Mouse (Mus musculus) mouse embryonic stem cell (cell line): ENCODE data around the gene Krt28.

Experiments
- in situ Hi-C, 2 experiments: fragments of 300-500 bp; cut with MboI; formaldehyde crosslinking; loops; 1 replicate in 1 of 2; 3 replicates in 1 of 2; pipeline ENCODE4 v1.14.3; 2019 to 2020; ENCODE audit warnings: low sequenced_read_pairs in 2 of 2, low pct_unique_long_range_greater_than_20kb in 1 of 2, mixed read lengths in 1 of 2; ENCODE audit not compliant: unreplicated experiment in 1 of 2

Gene Krt28

DNA sequence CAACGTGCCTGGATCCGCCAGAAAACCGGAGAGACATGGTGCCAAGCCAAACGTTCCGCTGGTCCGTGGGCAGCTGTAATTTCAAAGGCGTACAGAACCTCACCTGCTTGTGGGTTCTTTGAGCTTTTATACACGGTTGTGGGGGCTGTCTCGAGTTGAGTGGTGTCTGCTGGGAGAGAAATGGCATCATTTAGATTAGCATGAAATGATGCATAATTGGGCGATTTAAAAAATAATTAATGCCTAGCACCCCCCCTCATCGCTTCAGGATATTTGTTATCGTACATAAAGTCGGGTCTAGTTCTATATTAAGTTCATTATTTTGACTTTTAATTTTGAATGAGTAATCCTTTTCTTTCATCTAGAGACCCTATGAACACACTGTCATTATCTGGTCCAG, at the start of gene Krt28:
Gene Krt28 (minus strand): TSS at position 101 of the 400 bp plus-strand sequence.
- in situ Hi-C loops: loop anchor here in 1 of 2 experiments (10.0 kb wide), 1 partner anchor 90 kb away; no protein-coding TSS in a partner anchor

DNA sequence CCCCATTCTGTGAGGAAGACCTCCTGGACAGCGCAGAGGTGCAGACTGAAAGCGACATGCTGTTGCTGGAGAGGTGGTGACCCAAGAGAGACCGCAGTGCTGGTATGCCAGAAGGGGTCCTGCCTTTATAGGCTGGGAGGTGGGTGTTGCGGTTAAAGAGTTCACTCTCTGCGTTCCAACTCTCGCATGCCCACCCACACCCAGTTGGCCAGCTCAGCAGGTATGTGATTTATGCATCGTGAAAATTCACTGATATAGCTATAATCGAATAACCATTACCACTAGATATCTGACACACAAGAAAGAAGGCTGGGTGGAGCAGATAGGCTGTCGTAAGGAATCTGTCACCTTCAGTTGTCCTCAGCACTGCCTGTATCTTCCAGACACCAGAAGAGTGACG, 47.5 kb upstream of the Krt28 start, which contains the start of gene Krt12:
Gene Krt12 (minus strand): TSS at position 101 of the 400 bp plus-strand sequence.
- in situ Hi-C loops: no loop called here

DNA sequence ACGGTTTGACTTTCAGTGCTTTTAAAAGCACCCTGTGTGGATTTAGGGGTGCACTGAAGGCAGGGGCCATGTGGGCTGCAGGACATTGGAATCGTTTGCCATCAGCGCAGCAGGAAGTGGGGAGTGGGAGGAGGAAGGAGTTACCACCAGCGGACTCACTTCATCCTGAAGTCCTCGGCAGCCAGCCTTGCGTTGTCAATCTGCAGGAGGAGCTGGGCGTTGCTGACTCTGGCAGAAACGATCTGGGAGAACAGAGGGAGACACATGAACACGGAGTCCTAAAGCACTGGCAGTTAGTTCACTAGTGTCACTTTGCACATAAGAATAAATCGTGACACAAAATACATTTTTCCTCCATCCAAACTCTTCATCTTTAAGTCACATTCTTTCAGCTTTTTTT, 45.9 kb upstream of the Krt28 start:
- in situ Hi-C loops: no loop called here

DNA sequence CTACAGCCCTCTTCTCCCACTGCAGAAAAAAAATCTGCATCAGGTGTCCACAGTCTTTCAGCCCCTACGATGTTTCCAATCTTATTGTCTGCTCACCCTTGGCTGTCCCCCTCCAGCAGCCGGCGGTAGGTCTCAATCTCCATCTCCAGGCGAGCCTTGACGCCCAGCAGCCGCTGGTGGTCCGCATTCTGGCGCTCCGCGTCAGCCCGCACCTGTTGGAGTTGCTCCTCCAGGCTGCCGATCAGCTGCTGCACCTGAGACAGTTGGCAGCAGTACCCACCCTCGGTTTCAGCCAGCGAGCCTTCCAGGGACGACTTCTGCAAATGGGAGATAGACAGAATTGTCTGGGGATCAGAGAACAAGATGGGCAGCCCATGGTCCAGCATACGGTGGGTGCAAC, 43.1 kb upstream of the Krt28 start:
- in situ Hi-C loops: no loop called here

DNA sequence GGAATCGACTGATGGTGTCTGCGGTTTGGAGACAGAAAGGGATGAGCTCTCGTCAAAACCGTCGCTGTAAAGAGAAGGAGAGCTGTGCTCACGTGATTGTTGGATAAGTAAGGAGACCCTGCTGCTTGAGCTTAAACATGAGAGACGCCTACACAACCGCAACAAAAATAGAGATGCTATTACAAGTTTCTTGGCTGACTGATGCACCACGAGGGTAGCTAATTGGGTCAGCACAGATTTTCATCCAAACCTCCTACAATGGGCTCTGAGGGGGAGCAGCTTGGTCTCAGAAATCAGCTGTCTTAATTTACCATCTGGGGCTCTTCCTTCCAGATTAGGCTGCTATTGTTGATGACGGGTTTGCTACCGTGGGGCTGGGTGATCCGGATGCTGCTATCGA, 42.2 kb upstream of the Krt28 start:
- in situ Hi-C loops: no loop called here

DNA sequence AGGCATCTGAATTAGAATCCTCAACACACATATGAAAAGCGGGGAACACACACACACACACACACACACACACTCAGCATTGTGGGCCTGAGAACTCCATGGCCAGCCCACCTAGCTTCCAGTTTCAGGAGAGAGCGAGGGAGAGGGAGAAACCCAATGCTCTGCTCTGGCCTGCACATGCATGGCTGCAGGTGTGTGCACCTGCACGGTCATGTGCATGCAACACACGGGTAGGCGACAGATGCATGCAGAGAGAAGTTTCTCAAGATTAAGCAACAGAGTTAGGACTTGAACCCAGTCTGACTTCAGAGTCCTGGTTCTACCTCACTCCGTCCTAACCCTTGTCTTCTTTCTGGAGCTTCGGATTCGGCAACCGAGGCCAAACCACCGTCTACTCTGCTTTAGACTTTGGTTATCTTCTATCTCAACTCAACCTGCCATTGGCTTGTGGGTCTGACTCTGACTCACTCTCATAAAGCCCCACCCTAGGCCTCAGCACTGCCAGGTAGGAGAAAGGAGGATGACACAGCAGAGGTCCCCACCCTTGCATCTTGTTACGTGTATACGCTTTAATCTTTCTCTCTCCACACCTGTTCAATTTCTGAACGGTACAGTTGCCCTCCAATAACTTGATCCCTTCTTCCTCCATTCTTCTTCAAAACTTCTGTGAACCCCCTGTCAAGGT, 39.9 kb upstream of the Krt28 start:
- in situ Hi-C loops: no loop called here

DNA sequence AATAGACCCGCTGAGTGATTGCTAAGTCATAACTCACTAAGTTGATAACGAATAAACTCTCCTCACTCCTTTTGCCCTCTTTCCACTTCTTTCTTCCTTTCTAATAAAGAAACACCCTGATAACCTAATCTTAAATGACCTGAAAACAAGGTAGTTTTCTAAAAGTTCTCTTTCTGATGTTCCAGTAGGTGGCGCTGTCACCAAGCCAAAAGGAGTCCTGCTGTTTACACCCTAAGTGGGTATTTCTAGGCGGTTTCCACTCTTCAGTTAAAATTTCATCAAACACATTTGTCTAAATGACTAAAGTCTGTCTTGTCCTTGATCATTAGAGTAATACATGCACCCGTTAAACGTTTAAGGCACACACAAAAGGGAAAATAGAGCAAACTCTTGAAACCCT, 38.5 kb upstream of the Krt28 start:
- in situ Hi-C loops: no loop called here

DNA sequence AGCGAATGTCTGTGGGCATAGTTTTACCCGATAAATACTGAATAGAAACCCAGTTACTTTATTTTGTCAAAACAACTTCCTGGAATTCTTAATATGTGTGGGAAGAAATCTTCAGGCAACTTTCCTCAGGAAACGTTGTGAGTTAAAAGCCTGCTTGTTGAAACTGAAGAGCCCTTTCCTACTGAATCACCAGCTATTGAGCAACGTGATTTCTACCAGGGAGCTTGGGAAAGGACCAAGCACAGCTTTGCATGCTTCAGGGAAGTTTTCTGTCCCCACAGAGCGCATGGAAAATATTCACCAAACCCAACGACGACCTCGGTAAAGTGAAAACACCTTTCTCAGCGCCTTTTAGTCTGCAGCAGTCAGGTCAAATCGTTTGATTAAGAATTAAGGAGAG, 31.5 kb upstream of the Krt28 start:
- in situ Hi-C loops: no loop called here

DNA sequence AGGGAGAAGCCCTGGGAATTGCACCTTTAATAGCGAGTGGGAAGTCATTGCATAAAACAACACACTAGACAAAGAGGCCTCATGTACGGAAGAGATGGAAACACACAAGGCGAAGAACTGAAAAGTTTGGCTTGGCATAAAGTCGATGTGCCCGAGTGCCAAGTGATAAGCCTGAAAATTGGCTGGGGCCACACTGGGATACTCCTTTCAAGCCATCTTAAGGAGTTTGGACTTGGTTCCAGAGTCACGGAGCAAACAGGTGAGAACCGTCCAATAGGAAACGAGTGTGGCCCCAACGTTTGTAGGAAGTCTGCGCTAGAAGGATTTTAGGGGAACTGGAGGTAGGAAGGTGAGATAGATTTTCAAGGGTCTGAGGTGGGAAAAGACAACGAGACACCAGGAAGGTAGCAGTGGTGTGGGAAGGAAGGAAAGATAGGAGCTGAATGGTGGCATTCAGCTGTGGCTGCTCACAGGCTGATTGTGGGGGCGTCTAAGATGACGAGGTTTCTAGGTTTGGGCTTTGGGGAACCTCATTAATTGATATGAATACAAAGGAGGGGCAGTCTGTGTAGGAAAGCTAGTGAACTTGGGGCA, 25.4 kb upstream of the Krt28 start:
- in situ Hi-C loops: no loop called here

DNA sequence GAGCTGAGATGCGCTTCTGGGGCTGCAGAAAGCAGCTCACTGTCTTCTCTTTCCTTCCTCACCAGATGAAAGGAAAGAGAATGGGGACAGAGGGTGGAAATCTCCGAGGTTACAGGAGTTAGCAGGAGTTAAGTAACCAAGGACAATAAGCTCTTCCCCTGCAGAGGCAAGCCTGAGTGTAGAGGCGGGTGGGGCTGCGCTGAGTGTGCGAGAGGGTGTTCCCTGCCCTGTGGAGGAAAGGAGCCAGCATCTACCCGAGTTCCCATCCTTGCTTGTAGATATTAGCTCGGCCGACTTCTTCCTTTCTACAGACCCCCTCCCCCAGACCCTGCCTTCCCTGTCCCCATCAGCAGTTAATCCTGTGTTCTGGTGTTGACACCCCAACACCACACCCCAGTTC, 24.1 kb upstream of the Krt28 start:
- in situ Hi-C loops: no loop called here

DNA sequence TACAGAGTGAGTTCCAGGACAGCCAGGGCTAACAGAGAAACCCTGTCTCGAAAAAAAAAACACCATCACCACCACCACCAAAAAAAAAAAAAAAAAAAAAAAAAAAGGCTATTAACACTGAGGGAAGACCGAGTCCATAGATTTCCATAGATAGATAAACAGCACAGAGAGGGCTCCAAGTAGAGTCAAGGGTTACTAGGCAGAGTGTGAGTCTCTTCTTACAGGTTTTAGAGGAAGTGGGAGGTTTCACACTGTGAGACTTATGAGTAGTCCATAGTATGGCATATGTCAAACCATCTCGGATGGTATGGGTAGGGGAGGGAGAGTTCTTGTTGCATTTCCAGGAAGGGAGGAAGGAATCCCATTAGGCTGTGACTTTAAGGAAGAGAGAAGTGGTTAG, 23.4 kb upstream of the Krt28 start:
- in situ Hi-C loops: no loop called here

DNA sequence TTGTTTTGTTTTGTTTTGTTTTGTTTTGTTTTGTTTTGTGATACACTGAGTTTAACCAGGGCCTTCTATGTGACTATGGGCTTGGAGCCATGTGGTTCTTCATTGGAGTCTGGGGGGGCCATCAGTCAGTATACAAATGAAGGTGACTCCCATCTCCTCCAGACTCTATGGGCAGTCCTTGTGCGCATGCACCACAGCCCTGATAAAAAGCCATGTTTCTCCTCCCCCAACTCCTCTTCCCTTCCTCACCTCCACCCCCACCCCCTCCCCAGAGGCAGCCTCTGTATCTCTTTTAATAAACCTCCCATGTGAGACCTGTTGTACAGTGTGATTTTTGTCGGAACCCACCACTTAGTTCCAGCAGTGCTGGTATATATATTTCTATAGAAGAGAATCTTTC, 22.0 kb upstream of the Krt28 start:
- in situ Hi-C loops: no loop called here

- in situ Hi-C loops: no loop called here
Measured at GRCm38 (mm10) chr11:99396034-99396433, 21.3 kb upstream of the Krt28 start.

DNA sequence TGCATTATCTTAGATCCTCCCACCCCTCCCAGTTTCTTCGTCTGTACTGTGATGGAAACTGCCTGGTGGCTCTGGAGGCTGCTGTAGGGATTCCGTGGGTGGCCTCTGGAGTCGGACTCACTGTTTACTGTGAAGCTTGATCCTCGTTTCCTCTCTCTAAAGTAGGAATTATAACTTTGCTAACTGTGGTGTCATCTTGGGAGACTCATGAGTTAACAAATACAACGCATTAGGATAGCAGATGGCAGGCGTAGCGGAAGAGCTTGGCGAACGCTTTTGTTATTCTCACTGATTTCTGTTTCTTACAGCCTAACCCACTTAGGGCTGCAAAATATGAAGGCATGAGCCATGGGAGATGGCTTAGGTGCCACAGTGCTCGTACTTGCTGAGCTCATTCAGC, 17.8 kb upstream of the Krt28 start:
- in situ Hi-C loops: no loop called here

DNA sequence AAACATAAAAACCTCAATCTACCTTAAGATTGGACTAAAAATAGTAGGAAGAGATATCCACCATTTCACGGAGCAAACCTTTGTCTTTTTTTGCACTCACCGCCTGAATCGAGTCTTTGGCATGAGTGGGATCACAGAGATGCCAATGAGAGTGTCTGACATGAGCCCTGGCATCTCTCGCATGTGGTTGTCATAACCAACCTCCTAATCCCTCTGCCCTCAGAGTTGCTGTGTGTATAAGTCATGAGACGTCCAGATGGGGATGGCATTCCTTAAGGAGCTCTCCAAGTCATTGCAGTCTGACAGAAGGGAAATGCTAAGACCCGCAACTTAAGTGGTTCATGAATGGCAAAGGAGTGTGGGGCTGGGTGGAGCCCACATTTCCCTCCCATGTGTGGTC, 16.7 kb upstream of the Krt28 start:
- in situ Hi-C loops: no loop called here

- in situ Hi-C loops: no loop called here
Measured at GRCm38 (mm10) chr11:99390866-99391265, 16.2 kb upstream of the Krt28 start.

DNA sequence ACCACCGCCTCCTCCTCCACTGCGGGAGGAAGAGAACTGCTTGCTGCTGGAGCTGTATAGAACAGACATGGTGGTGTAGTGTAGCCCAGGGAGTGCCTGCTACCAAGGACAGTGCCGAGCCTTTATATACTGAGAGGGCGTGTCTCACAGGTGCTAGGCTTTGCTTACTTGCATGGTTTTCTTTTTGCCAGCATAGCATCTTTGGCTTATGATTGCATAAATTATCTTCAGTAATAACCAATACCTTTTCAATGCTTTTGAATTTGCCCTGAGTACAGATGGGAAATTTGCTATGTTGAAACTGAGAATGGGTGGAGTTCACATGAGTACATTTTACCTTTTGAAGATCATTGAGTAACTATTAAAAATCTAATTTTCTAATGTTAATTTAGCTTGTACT, 14.6 kb upstream of the Krt28 start, which contains the start of gene Krt10:
Gene Krt10 (minus strand): TSS at position 101 of the 400 bp plus-strand sequence.
- in situ Hi-C loops: no loop called here

DNA sequence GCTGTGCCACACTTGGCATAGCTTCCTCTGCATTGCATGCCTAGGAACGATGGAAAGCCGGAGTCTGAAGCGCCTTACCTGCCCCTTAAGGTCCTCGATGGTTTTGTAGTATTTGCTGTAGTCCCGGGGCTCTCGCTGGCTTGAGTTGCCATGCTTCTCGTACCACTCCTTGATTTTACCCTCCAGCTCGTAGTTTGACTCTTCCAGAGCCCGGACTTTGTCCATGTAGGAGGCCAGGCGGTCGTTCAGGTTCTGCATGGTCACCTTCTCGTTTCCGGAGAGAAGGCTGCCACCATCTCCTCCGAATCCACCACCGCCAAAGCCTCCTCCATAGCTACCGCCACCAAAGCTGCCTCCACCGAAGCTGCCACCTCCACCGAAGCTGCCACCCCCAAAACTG, 14.0 kb upstream of the Krt28 start:
- in situ Hi-C loops: no loop called here

DNA sequence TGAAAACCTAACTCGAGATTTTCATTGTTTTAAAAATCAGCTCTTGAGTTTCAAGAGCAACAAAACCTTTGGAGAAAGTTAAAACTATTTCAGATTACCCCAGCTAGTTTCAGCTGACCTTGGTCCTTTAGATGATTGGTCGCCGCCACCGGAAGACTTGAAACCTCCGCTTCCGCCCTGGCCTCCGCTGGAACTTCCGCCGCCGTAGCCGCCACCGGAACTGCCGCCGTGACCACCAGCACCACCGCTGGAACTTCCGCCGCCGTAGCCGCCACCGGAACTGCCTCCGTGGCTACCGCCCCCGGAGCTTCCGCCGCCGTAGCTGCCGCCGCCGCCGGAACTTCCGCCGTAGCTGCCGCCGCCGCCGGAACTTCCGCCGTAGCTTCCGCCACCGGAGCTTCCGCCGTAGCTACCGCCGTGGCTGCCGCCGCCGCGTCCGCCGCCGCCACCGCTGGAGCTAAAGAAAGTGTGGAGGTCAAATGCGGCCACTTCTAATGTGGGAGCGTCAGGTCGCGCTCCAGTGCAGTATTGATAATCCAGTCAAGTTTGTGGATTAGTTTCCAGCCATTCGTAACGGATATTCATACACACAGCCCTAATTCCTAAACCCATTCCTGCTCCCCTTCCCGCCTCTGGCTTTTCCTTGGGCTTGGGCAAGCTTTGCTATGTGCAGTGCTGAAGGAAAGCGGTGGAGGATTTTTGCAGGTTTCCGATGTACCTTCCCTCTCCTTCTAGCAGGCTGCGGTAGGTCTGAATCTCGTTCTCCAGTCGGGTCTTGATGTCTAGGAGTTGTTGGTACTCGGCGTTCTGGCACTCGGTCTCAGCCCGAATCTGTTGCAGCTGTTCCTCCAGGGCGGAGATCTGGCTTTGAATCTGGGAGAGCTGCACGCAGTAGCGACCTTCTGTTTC, 11.4 kb upstream of the Krt28 start:
- in situ Hi-C loops: no loop called here
